Mouse (Mus musculus) heart, adult 18-20 months (tissue): ENCODE data around the gene Nr4a2. TPM values are rescaled to one million over a fixed set of nuclear protein-coding genes. Genes with fewer than 3 reads are reported as not detected.
A peak's percentile ranks its signal among the peaks of the same experiment; 100 is the strongest.

Experiments used
- DNase-seq, 2 experiments: peaks; one replicate each; pipeline ENCODE4 v3.0.0; 2021 to 2022; ENCODE audit warnings: mixed read lengths in 1 of 2
- long read RNA-seq, 2 experiments: library from polyadenylated mRNA; stranded (forward); transcript quantifications; one replicate each; pipeline ENCODE4 v2.0.0; 2021
- total RNA-seq, 2 experiments: library from RNA; stranded (reverse); gene quantifications; 2 replicates each; pipeline ENCODE4 v1.2.3; 2021

Gene Nr4a2
- total RNA-seq, result 1 to 10 TPM; 1.7 TPM
- long read RNA-seq, experiment 1, partial matches to known transcripts, result 0 of 1 reads
- long read RNA-seq, experiment 1, other reads (novel, unspliced or antisense), result 1 of 1 reads
- long read RNA-seq, experiment 2, result 0 reads

GRCm38 (mm10) chr2:57123991-57124840, at the start of gene Nr4a2:
TSS of gene Nr4a2 (minus strand) at chr2:57124003.
- DNase-seq, result peak; percentile 91 to 94

- no peak for DNase-seq
Observed at GRCm38 (mm10) chr2:57165416-57165815, 41.6 kb upstream of the Nr4a2 start.

DNA sequence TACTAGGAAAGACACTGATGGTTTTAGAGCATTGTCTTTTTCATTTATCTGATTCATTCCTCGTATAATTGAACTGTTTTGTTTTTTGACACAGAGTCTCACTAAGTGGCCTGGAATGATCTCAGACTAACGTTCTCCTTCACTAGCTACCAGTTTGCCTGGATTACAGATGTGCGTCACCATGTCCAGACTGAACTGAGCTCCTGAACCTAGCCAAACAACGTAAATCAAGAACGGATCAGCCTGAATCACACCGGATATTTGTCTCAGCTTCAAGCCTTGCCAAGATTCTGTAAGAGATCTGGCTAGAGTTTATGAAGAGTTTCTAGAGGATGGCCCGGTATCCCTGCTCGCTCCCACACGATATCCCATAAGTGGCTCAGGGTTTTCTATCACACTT, 33.0 kb upstream of the Nr4a2 start:
- no peak for DNase-seq

GRCm38 (mm10) chr2:57149796-57150195, 26.0 kb upstream of the Nr4a2 start:
- no peak for DNase-seq

DNA sequence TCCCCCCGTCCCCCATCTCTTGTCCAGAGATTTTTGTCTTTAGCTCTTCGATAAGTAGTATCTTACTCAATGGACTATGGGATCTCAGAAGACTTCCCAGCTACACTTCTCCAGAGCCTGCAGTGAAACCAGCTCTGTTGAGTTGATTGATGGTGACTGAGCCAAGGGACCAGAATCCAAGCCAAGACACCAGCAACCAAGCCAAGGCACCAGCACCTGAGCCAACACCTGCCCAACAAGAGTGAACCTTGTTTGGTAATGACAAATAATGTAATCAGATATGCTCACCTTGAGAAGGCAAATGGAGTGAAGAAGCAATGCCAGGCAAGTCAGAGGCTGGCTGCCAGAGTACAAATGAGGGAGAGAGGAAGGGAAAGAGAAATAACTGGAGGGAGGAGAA, 24.4 kb upstream of the Nr4a2 start:
- no peak for DNase-seq

GRCm38 (mm10) chr2:57145646-57146421, 22.0 kb upstream of the Nr4a2 start:
- DNase-seq, result no peak

DNA sequence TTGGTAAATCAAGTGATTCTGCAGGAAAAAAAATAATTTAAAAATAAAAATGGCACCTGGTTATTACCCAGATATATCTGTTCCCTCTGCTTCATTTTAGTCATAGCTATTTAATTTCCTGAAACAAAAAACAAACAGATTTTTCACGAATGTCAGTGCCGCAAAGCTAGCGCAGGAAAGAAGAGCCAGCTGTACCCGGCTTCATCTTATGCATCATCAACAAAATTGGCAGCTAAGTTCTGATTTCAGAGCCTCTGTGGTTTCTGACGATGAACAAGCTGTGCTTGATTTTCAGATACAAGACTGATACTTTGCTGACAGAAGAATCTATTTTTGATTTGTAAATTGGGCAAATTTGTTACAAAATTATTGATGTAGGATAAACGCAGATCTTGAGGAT, 14.8 kb upstream of the Nr4a2 start:
- DNase-seq, result no peak

DNA sequence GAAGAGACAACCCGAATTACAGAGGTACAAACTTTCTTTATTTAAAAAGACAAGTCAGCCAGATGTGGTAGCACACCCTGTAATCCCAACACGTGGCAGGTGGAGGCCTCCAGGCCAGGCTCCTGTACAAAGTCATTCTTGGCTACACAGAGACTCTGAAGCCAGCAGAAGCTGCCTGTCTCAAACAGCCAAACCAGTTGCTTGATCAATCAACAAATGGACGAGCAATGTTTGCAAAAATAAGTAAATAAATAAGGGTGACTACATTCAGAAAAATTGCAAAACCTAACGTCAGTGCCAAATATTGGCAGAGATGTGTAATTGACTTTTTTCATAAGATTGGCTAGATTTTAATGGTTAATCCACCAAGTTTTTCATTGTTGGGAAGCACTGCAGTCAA, 3.7 kb upstream of the Nr4a2 start:
- no peak for DNase-seq

GRCm38 (mm10) chr2:57125891-57126290, 2.1 kb upstream of the Nr4a2 start:
- DNase-seq, result no peak

DNA sequence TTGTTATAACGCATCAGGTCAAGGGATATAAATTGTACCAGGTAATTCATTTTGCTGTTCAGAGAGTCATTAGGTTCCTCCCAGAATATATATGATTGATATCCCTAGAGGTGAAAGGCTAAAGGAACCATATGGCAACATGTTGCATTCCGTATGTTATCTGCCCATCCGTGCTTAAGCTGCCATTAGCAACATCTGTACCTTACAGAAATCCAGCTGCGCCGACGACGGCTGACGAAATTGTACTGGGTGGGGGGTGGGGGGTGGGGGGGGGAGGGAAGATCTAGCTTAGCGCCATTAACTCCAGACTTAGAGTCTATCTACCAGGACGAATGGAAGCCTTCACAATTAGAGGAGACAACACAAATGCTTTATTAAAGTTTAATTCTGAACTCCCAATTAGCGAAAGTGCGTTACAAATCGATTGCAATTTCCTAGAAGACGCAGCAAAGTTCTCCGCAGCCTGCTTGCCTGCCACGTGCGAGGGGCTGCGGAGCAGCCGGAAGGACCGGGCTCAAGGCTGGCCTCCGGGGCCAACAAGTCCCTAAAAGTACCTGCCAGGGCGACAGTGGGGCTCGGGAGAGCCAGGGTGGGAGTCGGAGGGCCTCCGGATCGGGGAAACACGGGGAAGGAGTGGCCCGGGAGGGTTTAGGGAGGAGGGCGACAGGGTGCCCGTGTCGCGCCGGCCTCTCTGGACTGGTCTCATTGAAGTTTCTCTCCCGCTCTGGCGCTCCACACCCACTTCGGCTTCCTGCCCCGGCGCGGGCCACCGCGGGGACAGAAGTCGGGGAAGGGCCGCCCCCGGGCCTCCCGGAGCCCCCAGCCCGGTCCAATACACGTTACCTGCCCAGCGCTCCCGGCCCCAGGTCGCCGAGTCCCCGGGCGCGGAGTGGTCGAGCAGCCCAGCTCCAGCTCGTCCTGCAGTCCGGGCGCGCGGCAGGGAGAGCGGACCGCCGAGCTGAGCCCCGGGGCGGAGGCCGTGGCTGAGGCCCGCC, 520 bp downstream of the Nr4a2 start:
- peak; percentile 68 to 79 for DNase-seq

DNA sequence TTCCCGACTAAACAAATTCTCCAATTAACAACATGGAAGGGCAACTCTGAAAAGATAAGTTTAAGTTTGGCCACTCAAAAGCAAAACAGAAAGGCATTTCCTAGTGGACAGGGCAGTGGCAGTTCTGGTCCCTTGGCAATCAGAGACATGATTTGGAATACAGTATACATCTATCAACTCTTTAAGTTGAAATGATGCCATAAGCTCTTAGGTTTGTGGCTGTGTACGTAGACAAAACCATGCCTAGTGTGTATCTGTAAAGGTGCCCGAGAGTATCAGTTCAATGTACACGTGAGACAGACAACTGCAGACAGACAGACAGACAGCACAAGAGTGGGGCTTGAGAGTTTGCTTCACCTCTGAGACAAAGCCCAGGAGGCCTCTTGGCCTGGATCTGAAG, 2.7 kb downstream of the Nr4a2 start:
- DNase-seq, result no peak

DNA sequence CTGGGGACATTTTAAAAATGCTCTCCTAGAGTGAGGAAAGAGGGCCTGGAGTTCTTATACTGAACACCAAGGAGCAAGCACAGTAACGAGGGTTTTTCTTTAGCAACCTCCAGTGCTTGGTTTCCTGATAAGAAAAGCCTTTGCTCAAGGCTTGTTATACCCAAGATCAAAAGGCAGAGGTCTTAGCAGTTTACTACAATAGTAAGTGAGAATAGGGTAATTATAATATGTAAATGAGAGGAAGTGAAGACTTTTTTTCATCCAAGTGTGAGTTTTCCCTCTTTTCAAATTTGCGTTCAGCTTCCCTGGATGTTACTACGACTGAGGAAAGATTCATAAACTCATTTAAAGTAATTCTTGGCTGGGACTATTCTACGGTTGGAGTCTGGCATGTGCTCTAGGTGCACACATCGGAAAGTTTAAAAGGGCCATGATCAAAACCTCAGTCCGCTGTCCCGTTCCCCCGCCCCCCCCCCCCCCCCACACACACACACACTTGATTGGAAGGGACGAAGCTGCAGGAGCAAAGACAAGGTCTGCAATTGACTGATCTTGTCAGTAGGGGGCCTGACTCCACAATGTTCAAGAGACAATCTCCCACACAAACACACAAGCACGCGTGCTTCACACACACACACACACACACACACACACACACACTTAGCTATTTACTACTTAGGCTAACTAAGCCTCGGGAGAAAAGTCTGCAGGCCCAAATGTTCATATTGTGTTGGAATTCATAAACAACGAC, 6.4 kb downstream of the Nr4a2 start:
- peak; percentile 80 to 86 for DNase-seq

GRCm38 (mm10) chr2:57116366-57117200, 7.2 kb downstream of the Nr4a2 start:
- peak; percentile 89 to 90 for DNase-seq

GRCm38 (mm10) chr2:57115864-57116365, 7.9 kb downstream of the Nr4a2 start:
- peak; percentile 53 to 78 for DNase-seq

GRCm38 (mm10) chr2:57115181-57115863, 8.5 kb downstream of the Nr4a2 start:
- peak in 1 of 2 experiments; percentile 46 for DNase-seq

DNA sequence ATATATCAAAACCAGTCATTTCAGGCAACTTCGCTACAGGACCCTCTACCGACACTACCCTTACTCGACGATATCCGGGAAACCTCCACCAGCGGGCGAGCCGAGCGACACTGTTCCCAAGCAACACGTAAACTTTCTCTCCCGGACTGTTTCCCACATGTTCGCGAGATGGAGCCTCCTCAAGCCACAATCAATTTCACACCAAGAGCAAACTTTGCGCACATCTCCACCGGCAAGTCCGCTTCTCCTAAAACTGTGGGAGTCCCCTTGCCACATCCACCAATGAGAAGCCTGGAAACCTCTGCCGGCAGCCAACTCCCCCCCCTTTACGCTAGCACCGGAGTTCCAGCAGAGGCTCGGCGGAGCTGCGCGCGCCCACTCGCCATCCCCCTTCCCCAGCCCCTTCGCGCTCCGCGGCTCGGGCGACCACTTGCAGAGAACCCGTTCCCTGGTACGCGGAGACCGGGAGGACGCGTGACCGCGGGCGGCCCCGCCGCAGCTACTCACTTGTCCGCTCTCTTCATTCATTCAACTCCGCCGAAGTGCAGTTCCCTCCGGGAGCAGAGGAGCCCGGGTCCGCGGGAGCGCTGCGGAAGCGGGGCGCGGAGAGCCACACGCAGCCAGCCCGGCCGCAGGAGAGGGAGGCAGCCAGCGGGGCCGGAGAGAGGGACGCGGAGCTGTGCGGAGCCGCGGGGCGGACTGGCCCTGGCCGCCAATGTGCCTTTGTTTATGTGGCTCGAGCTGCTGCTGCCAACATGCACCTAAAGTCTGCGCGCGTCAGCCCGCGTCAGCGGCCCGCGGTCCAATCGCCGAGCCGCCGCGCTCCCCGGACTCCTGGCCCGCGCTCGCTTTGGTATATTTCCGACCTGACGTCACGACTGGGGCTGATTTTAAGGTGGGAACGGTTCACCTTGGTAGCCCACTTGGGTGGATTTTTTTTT, 9.3 kb downstream of the Nr4a2 start:
- DNase-seq, result peak; percentile 84 to 88

DNA sequence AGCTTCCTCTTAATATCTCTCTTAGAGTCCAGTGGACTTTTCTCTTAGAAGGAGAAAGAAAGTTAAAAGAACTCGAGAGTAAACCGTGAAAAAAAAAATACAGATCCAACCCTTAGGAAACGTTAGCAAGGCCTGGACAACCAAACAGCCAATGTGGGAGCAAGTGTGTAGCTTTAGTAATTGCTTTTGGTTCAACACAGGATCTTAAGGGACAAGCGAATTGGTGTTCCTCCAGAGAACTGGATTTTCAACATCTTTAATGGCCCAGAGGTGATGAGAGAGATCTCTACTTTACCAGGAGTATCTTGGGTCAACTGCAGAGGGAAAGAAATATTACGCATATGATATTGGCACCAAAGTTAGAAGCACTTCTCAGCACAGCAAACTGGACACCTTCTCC, 10.4 kb downstream of the Nr4a2 start:
- no peak for DNase-seq

DNA sequence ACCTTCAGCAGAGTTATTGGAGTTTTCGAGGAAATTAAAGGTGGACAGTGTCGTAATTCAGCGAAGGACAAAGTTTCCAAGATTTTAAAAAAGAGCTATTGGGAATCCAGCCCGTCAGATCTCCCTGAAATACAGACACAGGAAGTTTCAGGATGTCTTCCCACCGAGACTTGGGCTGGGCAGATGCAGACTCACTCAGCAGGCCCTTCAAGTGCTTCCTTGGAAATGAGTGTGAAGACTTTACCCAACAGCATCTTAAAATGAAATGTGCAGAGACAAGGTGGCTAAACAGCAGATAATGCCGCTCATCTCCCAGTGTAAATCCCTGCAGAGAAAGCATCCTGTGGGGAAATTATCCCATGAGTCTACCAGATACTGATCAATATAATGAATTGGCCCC, 10.9 kb downstream of the Nr4a2 start:
- DNase-seq, result no peak
